ENCODE assay signal across 10 mouse cellular contexts in genomic region chr15:4374453-4374990, GRCm38 (mm10). TPM values are rescaled to one million over a fixed set of nuclear protein-coding genes. Genes with fewer than 3 reads are reported as not detected.
A peak's percentile ranks its signal among the peaks of the same experiment; 100 is the strongest.
DNase-seq lines count a peak whose midpoint lies in the region; ATAC-seq and TF ChIP-seq lines count a peak whose summit lies in the region.
"Had no signal": no experiment of that assay in that cellular context is flagged by ENCODE, and none has a peak within 500 bp of the region (broad histone marks: within the 10 kb centered on the region; RNA-seq: fewer than 3 reads in every experiment).

No protein-coding gene starts in this region.

- 62% methylated on average over 6 of the region's 6 CpGs for WGBS in heart, embryonic 10.5 days
- 30% methylated on average over 6 of the region's 6 CpGs for WGBS in cerebellum, adult 2 months
- WGBS in forebrain, postnatal 0 days: 34% methylated on average over 6 of the region's 6 CpGs
- whole genome bisulfite sequencing in midbrain, embryonic 13.5 days: 44% methylated on average over 6 of the region's 6 CpGs

- H3K36me3 ChIP-seq in heart, embryonic 10.5 days: no peaks in the 10 kb centered on the region
- H3K36me3 ChIP-seq in forebrain, postnatal 0 days (ENCODE audit: insufficient read depth): no peaks in the 10 kb centered on the region
- no peaks in the 10 kb centered on the region for H3K36me3 ChIP-seq in midbrain, embryonic 13.5 days

- no peak for ATAC-seq in forebrain, postnatal 0 days
- ATAC-seq in midbrain, embryonic 13.5 days: 0 out of 2 replicates have a peak, but pooled peaks have one; percentile 3

- no peak for DNase-seq in heart, embryonic 10.5 days (ENCODE audit: low spot score)
- no peak for DNase-seq in heart, adult 18-20 months
- peak; percentile 44 to 59 for DNase-seq in cerebellum, adult 2 months
- DNase-seq in forebrain, postnatal 0 days: peak; percentile 23
- DNase-seq in adrenal gland, postnatal 25 days: no peak
- no peak for DNase-seq in frontal cortex, adult 2 months (ENCODE audit: extremely low spot score in 1 of 2, low spot score in 1 of 2)
- no peak for DNase-seq in left cerebral cortex, postnatal 10 days (ENCODE audit: extremely low spot score in 1 of 2, low spot score in 2 of 2)
- DNase-seq: gastrocnemius, postnatal 36 days; lung, adult 2 months had no signal

- intact Hi-C loops in left cerebral cortex, postnatal 10 days (cut with DNase I): no loop called here

- H3K27me3 ChIP-seq in heart, embryonic 10.5 days (ENCODE audit: insufficient read depth, poor library complexity, severe bottlenecking): peaks cover 15% of the 10 kb centered on the region; the same call in 1 of the 2 replicates
- no peaks in the 10 kb centered on the region for H3K27me3 ChIP-seq in cerebellum, adult 2 months (ENCODE audit: control insufficient read depth, insufficient read depth, low read length)
- H3K27me3 ChIP-seq in forebrain, postnatal 0 days (ENCODE audit: insufficient read depth, low read length): no peaks in the 10 kb centered on the region
- H3K27me3 ChIP-seq in midbrain, embryonic 13.5 days: 0 out of 2 replicates have a peak, but pooled peaks cover 3% of the 10 kb centered on the region

- H3K27ac ChIP-seq in heart, embryonic 10.5 days: no peak overlapping the region
- H3K27ac ChIP-seq in cerebellum, adult 2 months (ENCODE audit: insufficient read depth, low read length): peak overlapping the region; percentile 94; the same call in 1 of the 2 replicates
- H3K27ac ChIP-seq in forebrain, postnatal 0 days (ENCODE audit: low read depth, low read length): no peak overlapping the region
- peak overlapping the region; percentile 73; the same call in 1 of the 2 replicates for H3K27ac ChIP-seq in midbrain, embryonic 13.5 days

- H3K9ac ChIP-seq in forebrain, postnatal 0 days: no peak overlapping the region
- peak overlapping the region; percentile 74; the same call in 1 of the 2 replicates for H3K9ac ChIP-seq in midbrain, embryonic 13.5 days (replicated peaks)

- no peaks in the 10 kb centered on the region for H3K9me3 ChIP-seq in heart, embryonic 10.5 days
- no peaks in the 10 kb centered on the region for H3K9me3 ChIP-seq in forebrain, postnatal 0 days (ENCODE audit: low read length)
- no peaks in the 10 kb centered on the region for H3K9me3 ChIP-seq in midbrain, embryonic 13.5 days

- TF ChIP-seq POLR2A in cerebellum, adult 2 months (IDR thresholded peaks at IDR 0.05; ENCODE audit: borderline replicate concordance, insufficient read depth, low read length): no peak

- TF ChIP-seq CTCF in cerebellum, adult 2 months (IDR thresholded peaks at IDR 0.05; ENCODE audit: borderline replicate concordance, insufficient read depth, low read depth, low read length): no peak
- TF ChIP-seq CTCF in forebrain, postnatal 0 days (IDR thresholded peaks at IDR 0.05; ENCODE audit: low read depth): no peak

- H3K4me1 ChIP-seq in heart, embryonic 10.5 days: no peaks in the 10 kb centered on the region
- H3K4me1 ChIP-seq in cerebellum, adult 2 months (ENCODE audit: control insufficient read depth, insufficient read depth, low read length): peaks cover 5% of the 10 kb centered on the region; the same call in 1 of the 2 replicates
- H3K4me1 ChIP-seq in forebrain, postnatal 0 days (ENCODE audit: insufficient read depth): 0 out of 2 replicates have a peak, but pooled peaks cover 5% of the 10 kb centered on the region
- H3K4me1 ChIP-seq in midbrain, embryonic 13.5 days (replicated peaks): peaks cover 26% of the 10 kb centered on the region

- H3K4me3 ChIP-seq in heart, embryonic 10.5 days: peak overlapping the region; percentile 65; the same call in 1 of the 2 replicates
- H3K4me3 ChIP-seq in cerebellum, adult 2 months (replicated peaks; ENCODE audit: insufficient read depth, low read depth, low read length): peak overlapping the region; percentile 97
- peak overlapping the region; percentile 71 for H3K4me3 ChIP-seq in forebrain, postnatal 0 days (ENCODE audit: low read depth, low read length)
- peak overlapping the region; percentile 62 for H3K4me3 ChIP-seq in midbrain, embryonic 13.5 days (replicated peaks)

- H3K4me2 ChIP-seq in forebrain, postnatal 0 days (ENCODE audit: low read depth): peak overlapping the region; percentile 78
- H3K4me2 ChIP-seq in midbrain, embryonic 13.5 days (replicated peaks): peak overlapping the region; percentile 75

RNA-seq across cellular contexts. Expression of gene Plcxd3, which starts 0.8 kb away (rescaled TPM):
- 1.6 and 2.9 TPM in 2 replicates for polyA plus RNA-seq in heart, embryonic 10.5 days (2016; fragmentation: Nextera tagmentation; extraction: Ambion mirVana)
- total RNA-seq in heart, adult 18-20 months (2021): under 1 TPM; 0.37 to 0.67 TPM
- polyA plus RNA-seq in cerebellum, adult 2 months (2012; rRNA removed): 13.2 and 16.9 TPM in 2 replicates
- total RNA-seq in forebrain, postnatal 0 days (2014; rRNA removed): 53.5 and 61.5 TPM in 2 replicates
- 33.6 and 76.2 TPM in 2 replicates for polyA plus RNA-seq in forebrain, postnatal 0 days (2015; fragmentation: Nextera tagmentation; extraction: Ambion mirVana)
- polyA plus RNA-seq in midbrain, embryonic 13.5 days (2015; fragmentation: Nextera tagmentation; extraction: Ambion mirVana): 56.2 and 67.4 TPM in 2 replicates
- 1.3 and 2.3 TPM in 2 replicates for total RNA-seq in adrenal gland, postnatal 25 days (2021)
- polyA plus RNA-seq in frontal cortex, adult 2 months (2012; rRNA removed): 5.0 and 7.5 TPM in 2 replicates
- 10 to 100 TPM; 46.4 to 47.0 TPM for total RNA-seq in left cerebral cortex, postnatal 10 days (2021)

Comparison
In these comparisons a context has a peak if more than half of its experiments do, and no peak if none do; other contexts are left out.
1. DNase-seq: peak in cerebellum, adult 2 months (2 of 2) and forebrain, postnatal 0 days (single experiment); none in heart, embryonic 10.5 days (single experiment), heart, adult 18-20 months (0 of 2), adrenal gland, postnatal 25 days (single experiment), frontal cortex, adult 2 months (0 of 2) and left cerebral cortex, postnatal 10 days (0 of 2).
2. H3K27ac ChIP-seq: peak in cerebellum, adult 2 months (single experiment) and midbrain, embryonic 13.5 days (single experiment); none in heart, embryonic 10.5 days (single experiment) and forebrain, postnatal 0 days (single experiment).
3. Peak in every context shown above with its lines, with median percentiles within 50 percentile points of each other: H3K4me3 ChIP-seq.